Comparison of ENCODE assay signal across 19 mouse cellular contexts in genomic region chr12:85295506-85295905, GRCm38 (mm10). TPM values are rescaled to one million over a fixed set of nuclear protein-coding genes. Genes with fewer than 3 reads are reported as not detected.
DNase-seq lines count a peak whose midpoint lies in the region; ATAC-seq and TF ChIP-seq lines count a peak whose summit lies in the region.
"Had no signal": no experiment of that assay in that cellular context is flagged by ENCODE, and none has a peak within 500 bp of the region (broad histone marks: within the 10 kb centered on the region; RNA-seq: fewer than 3 reads in every experiment).

No protein-coding gene starts in this region.

- no peaks in the 10 kb centered on the region for H3K27me3 ChIP-seq in kidney, adult 2 months (replicated peaks; ENCODE audit: control insufficient read depth, insufficient read depth, low read length)
- H3K27me3 ChIP-seq in kidney, embryonic 15.5 days, result no peaks in the 10 kb centered on the region
- H3K27me3 ChIP-seq: Patski had no signal

- no peak overlapping the region for H3K4me2 ChIP-seq in kidney, embryonic 15.5 days

- no peak for TF ChIP-seq CTCF in kidney, adult 2 months (conservative IDR thresholded peaks at IDR 0.05; ENCODE audit: insufficient read depth, insufficient read length, low read depth, low read length)

- ATAC-seq in kidney, embryonic 15.5 days (replicated peaks; ENCODE audit: low FRiP score), result no peak
- ATAC-seq: activated CD4-positive, CD25-positive, alpha-beta regulatory T cell, adult 4 months; CD4-positive, CD25-positive, alpha-beta regulatory T cell, adult 4 months; Patski had no signal

- H3K4me1 ChIP-seq in kidney, adult 2 months (ENCODE audit: control insufficient read depth, insufficient read depth, low read length), result peaks cover 27% of the 10 kb centered on the region
- peaks cover 39% of the 10 kb centered on the region for H3K4me1 ChIP-seq in kidney, embryonic 15.5 days

- peak; percentile 65 for DNase-seq in kidney, adult 2 months
- peak; percentile 60 for DNase-seq in kidney, adult 9 months
- DNase-seq in kidney, adult 11 months, result no peak
- DNase-seq in kidney, postnatal 36 days, result peak; percentile 21 to 23
- no peak for DNase-seq in kidney, postnatal 4 days
- DNase-seq: adrenal gland, adult 2 months; adrenal gland, adult 8-10 months; adrenal gland, postnatal 10 days; adrenal gland, postnatal 14 days; adrenal gland, postnatal 25 days; adrenal gland, postnatal 36 days; B cell, adult 2 months; cerebellum, adult 11 months; cerebellum, adult 11-12 months; cerebellum, adult 18-20 months had no signal

- no peak overlapping the region for H3K9ac ChIP-seq in kidney, embryonic 15.5 days

- no peak overlapping the region for H3K27ac ChIP-seq in kidney, adult 2 months (ENCODE audit: insufficient read depth, low read depth, low read length)
- H3K27ac ChIP-seq in kidney, embryonic 15.5 days, result no peak overlapping the region

- no peak for TF ChIP-seq POLR2A in kidney, adult 2 months (IDR thresholded peaks at IDR 0.05; ENCODE audit: low read depth, low read length)

- no peak overlapping the region for H3K4me3 ChIP-seq in kidney, adult 2 months (ENCODE audit: insufficient read depth, low read depth, low read length)
- no peak overlapping the region for H3K4me3 ChIP-seq in kidney, embryonic 15.5 days (replicated peaks)

- H3K36me3 ChIP-seq in kidney, adult 2 months (ENCODE audit: control insufficient read depth, insufficient read depth, low read length), result no peaks in the 10 kb centered on the region; the same call in 1 of the 2 replicates
- peaks cover 17% of the 10 kb centered on the region; the same call in 1 of the 2 replicates for H3K36me3 ChIP-seq in kidney, embryonic 15.5 days

- H3K9me3 ChIP-seq in kidney, embryonic 15.5 days (replicated peaks), result peaks cover 16% of the 10 kb centered on the region; the same call in 1 of the 2 replicates

- 74% methylated on average over 2 of the region's 2 CpGs for whole genome bisulfite sequencing in kidney, adult 2 months
- WGBS in kidney, embryonic 15.5 days, result 99% methylated on average over 2 of the region's 2 CpGs

RNA-seq across cellular contexts. Expression of gene Zc2hc1c, which starts 7.1 kb away (rescaled TPM):
- polyA plus RNA-seq in kidney, adult 2 months (2012; rRNA removed), result 2.8 and 3.2 TPM in 2 replicates
- 2.8 and 3.4 TPM in 2 replicates for polyA plus RNA-seq in kidney, embryonic 15.5 days (2015; fragmentation: Nextera tagmentation; extraction: Ambion mirVana)

RNA-seq across cellular contexts. Expression of gene Acyp1, which starts 7.3 kb away (rescaled TPM):
- polyA plus RNA-seq in kidney, adult 2 months (2012; rRNA removed), result 9.6 and 19.1 TPM in 2 replicates
- polyA plus RNA-seq in kidney, embryonic 15.5 days (2015; fragmentation: Nextera tagmentation; extraction: Ambion mirVana), result 59.5 and 65.4 TPM in 2 replicates

RNA-seq across cellular contexts. Expression of gene Mlh3, which starts 25.1 kb away (rescaled TPM):
- 8.1 and 9.6 TPM in 2 replicates for polyA plus RNA-seq in kidney, adult 2 months (2012; rRNA removed)
- polyA plus RNA-seq in kidney, embryonic 15.5 days (2015; fragmentation: Nextera tagmentation; extraction: Ambion mirVana), result 8.7 and 9.6 TPM in 2 replicates

RNA-seq across cellular contexts. Expression of gene Nek9, which starts 43.7 kb away (rescaled TPM):
- 24.9 and 27.8 TPM in 2 replicates for polyA plus RNA-seq in kidney, adult 2 months (2012; rRNA removed)
- polyA plus RNA-seq in kidney, embryonic 15.5 days (2015; fragmentation: Nextera tagmentation; extraction: Ambion mirVana), result 22.3 and 23.0 TPM in 2 replicates

Comparison
In these comparisons a context has a peak if more than half of its experiments do, and no peak if none do; other contexts are left out.
1. DNase-seq: peak in kidney, adult 2 months (single experiment), kidney, adult 9 months (single experiment) and kidney, postnatal 36 days (2 of 2); none in kidney, adult 11 months (single experiment) and kidney, postnatal 4 days (0 of 2).